Mouse (Mus musculus) cerebellum, adult 8-10 months (tissue): ENCODE measurements around the gene Ksr2.
"Not testable (repeated sequence)": the region's sequence is repeated elsewhere in the genome, so short reads cannot be mapped to it uniquely, and the experiment has no call there.

Source experiments
- DNase-seq: peaks from one replicate; pipeline ENCODE4 v3.0.0; 2022

Ksr2 gene

DNA sequence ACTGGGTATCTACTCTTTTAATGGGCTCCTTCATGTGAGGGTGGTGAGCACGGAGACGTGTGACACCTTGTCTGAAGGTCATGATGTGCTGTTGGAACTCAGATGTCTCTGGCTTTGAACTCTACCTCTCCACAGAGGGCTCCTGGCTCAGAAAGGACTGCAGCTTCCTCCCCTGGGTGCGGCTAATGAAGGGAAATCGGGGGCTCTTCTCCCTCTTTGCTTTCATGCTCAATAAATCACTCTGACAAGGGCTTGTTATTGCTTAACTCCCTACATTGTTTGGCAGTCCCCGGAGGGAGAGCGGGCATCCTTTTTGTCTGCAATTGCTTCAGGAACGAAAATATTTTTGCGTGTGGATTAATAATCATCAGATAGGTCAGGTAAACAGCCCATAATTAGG, 127.9 kb downstream of the Ksr2 start:
- no peak for DNase-seq

DNA sequence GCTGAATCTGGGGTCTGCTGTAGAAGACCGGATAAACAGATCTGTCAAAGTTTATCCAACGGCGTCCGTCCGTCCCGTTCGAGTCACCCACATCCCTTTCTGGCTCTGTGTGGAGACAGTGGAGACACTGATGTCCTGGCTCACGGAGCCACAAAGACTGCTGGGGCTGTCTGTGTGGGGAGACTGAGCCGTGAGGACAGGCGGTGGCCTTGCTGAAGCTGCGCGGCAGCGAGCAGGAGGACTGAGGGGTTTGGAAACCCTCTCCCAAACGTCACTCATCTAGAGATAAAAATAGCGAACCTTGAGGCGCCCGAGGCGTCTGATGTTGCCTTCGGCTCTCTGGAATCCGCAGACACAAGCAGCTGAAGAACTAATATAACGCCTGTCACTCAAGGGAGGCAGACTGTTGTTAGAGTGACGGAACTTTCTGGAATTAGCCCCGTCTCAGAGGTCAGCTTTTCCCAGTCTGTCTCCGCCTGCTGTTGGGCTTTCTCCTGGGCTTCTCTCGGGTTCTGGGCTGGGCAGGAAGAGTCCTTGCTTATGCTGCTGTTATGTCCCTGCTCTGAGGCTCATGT, 133.0 kb downstream of the Ksr2 start:
- no peak for DNase-seq

DNA sequence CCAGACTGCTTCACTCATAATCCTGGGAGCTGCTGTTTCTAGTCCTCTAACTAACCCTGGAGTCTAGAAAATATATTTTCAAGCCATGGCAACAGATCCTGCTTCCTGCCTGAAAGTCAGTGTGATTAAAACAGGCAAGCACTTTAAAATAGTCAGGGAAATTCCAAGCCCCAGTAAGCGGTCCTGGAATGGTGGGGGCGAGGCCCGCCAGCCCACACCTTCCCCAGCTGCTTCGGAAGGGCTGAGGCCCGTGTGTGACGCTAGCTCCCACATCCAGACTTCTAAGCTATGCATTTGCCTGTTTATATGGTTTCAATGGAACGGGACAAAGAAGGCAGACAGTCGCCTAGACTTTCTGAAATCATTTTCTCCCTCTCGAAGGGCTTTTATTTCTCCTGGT, 137.2 kb downstream of the Ksr2 start:
- DNase-seq = no peak

DNA sequence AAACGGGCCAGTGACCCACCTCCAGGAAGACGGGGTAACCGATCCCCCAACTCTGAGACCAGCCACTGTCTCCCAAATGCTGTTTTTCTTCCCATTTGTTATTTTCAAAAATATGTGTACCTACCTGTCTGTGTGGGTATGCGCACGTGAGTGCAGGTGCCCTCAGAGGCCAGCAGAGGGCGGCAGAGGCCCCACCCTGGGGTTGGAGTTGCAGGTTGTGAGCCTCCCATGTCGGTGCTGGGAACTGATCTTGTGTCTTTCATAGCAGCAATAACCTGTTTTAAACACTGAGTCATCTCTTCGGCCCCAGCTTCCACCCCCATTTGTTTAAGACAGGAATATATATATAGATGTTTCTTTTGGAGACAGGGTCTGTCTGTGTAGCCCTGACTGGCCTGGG, 138.3 kb downstream of the Ksr2 start:
- DNase-seq = no peak

DNA sequence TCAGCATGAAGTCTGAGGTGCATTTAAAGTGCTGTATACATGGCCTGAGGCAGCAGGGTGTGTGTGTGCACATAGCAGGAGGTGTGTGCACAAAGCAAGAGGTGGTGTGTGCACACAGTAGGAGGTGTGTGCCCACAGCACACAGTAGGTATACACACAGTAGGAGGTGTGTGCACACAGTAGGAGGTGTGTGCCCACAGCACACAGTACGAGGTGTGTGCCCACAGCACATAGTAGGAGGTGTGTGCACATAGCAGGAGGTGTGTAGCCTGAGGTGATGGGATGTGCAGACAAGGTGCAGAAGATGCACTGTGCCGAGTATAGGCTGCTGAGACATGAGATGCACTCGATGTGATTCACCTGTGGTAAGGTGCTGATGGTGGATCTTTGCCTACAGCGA, 140.7 kb downstream of the Ksr2 start:
- no peak for DNase-seq

DNA sequence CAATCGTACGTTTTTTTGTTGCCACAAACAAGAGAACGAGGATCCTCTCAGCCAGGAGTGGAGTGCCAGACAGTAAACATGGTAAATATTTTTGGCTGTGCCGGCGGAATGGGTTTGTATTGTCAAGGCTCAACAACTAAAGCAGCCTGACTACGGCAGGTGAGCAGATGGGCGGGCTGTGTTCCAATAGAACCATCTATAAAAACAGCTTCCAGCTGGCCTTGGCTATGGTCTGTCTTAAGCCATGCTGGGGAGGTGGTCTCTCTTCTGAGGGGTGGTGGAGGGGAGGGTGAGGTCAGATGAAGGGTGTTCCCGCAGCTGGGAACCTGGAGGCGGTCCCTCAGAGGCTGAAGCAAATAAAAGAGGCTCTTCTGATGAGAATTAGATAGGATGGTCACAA, 142.8 kb downstream of the Ksr2 start:
- peak; percentile 79 for DNase-seq

DNA sequence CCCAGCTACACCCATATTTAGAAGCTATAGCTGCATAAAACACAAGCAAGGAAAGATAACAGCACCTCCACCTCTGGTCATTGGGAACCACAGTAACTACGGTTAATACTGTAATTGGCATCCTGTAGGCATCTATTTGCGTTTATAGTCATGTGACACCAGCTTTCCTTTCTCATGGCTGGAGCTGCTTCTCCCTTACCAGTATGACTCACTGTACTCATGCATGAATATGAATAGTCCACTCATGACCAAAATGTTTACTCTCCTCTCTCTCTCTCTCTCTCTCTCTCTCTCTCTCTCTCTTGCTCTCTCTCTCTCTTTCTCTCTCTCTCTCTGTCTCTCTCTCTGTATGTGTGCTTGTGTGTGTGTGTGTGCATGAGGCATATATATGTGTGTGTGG, 147.3 kb downstream of the Ksr2 start:
- no peak for DNase-seq

DNA sequence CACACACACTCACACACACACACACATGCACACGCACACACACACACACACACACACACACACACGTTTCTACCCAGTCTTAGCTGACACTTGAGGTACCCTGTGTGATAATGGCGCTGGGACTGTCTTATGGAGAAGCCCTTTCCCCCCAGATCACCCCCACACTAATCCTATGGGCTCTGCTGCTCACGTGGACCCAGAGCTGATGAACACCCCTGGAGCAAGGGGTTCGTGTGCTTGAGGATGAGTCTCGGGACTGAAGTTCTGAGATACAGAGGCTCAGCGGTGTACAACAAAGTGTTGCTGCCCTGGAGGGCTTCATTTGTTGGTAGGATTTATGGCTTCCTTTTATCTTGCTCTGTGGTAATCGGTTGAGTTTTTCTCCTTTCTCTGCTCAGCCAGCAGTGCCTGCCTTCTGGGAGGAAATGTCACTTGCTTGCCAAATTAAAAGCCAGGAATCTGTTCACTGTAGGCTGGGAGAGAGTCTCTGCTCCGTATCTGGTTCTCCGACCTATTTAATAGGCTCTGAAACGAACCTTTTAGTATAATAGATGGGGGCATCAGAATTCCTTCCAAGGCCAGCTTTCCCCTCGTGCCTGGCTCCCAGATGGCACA, 152.4 kb downstream of the Ksr2 start:
- DNase-seq = no peak

DNA sequence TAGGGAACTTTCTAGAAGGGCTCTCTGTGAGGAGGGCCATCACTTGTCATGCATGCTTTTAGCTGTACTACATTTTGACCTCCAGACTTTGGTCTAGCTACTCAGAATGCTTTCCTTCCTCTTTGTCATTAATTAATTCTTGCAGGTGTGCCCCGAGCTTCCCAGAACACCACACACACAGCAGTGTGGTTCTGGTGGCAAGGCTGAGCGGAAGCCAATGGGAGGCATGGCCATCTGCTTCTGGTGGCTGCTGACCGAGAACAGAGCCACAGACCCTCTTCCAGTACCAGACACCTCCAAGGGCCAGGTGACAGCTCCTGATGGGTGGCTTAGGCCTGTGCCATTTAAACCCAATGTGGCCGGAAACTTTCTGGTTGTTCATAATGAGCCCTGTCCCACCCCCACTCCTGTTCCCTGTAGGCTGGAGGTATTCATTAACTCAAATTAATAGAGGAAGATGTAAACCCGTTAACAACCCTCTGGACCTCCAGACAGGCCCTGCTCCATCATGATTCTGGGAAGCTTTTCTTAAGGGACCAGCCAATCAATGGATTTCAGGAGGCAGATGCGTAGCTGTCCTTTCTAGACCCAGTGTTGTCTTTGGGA, 155.5 kb downstream of the Ksr2 start:
- DNase-seq = peak; percentile 79

DNA sequence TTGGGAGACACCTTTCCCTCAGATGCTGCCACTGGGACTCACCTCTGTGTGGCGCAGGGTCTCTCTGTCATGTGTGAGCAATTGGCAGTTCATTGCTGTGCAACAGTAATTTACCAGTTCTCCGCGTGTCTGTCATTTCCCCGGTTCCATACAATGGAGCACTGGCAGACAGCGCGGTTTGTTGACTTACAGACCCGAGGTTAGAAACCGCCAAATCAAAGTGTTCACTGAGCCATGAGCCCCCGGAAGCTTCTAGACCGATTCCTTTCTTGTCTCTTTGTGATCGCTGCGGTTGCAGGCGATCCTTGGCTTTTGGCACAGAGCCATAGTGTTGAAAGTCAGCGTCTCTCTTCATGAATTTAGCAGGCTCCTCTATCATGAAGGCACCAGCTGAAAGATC, 158.6 kb downstream of the Ksr2 start:
- no peak for DNase-seq

DNA sequence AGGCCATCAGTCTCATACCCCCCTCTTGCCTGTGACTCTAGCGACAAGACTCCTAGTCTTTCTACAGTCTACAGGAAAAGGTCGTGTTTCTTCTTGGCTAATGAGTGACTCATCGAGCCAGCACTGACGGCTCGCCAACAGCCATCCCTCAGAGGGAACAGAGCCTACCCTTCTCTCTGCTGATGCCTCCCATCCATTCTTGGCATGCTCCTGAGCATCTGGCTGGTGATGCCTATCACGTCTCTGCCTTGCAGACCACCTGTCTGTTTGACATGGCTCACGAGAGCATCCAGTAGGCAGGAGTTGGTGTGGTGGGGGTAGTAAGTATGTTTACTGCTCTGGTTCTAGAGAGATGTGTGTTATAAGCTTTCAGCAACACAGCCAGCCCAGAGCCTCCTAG, 161.1 kb downstream of the Ksr2 start:
- DNase-seq = no peak

DNA sequence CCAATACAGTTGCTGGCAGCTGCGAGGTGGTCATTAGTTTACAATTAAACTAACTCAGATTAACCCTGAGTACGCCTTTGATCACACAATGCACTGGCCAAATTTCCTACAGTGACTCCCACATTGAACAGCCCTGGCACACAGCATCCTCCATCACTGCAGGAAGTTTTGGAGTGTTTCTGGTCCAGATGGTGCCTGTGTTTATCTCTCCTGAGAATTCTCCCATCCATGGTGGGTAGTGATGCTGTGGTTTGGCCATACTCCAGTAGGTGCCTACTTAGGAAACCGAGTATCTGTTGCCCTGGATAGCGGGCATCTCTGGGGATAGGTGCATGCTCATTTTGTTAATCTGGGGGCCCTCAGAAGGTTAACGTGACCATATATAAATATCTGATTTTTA, 163.8 kb downstream of the Ksr2 start:
- no peak for DNase-seq

DNA sequence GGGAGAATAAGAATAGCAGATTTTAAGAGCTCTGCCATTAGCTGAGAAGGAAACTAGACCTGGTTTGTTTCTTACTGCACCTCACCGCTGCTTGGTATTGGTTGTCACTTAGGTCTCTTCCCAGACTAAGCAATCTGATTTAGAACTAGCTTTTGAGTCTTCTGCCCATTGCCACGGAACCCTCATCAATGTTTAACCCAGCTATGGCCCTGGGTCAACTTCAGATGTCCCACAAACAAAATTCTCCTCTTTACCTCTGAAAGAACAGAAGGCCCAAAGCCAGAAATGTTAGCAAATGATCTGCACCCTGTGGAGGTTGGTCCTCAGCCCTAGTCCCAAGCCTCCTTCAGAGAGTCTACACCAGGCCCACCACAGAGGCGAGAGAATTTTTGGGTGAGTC, 167.9 kb downstream of the Ksr2 start:
- no peak for DNase-seq

DNA sequence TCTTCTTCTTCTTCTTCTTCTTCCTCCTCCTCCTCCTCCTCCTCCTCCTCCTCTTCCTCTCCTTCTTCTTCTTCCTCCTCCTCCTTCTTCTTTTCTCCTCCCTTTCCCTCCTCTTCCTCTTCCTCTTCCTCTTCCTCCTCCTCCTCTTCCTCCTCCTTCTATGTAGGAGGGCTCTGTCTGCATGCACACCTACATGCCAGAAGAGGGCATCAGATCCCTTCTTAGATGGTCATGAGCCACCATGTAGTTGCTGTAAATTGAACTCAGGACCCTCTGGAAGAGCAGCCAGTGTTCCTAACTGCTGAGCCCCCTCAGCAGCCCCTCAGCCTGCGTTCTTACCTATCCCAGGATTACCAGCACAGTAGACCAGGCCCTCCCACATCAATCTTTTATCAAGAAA, 170.6 kb downstream of the Ksr2 start:
- no peak for DNase-seq

DNA sequence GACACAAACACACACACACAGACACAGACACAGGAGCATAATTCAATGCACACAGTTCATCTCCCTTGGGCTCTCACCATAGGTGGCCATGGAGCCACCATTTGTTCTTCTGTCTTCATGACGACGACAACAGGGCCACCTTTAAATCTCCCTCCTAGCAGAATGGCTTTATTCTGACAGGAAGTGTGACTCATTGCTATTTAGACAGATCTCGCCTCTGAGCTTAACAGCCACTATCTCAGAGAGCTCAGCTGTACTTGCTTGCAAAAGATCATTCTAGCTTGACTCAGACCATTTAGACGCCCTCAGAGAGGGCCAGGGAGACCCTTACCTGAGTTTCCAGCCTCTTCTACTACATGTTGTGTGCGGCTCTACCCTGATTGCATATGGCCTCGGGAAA, 175.5 kb downstream of the Ksr2 start:
- DNase-seq = no peak

DNA sequence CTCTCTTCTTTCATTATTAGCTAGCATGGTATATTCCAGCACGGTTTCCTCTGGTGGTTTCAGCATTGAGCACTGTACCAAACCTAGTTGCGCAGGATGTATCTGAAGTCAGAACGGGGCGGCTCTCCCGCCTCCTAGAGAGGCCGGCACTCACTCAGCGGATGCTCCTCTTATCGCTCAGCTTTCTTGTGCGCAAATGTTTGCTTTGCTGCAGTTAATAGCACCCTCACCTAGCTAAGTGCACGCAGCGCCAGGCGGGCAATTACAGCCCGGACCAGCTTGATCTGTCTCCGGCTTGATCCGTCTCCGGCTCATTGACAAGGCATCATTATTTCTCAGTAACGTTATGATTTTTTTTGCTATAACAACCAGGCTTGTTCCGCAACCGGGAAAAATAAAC, 179.5 kb downstream of the Ksr2 start:
- DNase-seq = no peak

DNA sequence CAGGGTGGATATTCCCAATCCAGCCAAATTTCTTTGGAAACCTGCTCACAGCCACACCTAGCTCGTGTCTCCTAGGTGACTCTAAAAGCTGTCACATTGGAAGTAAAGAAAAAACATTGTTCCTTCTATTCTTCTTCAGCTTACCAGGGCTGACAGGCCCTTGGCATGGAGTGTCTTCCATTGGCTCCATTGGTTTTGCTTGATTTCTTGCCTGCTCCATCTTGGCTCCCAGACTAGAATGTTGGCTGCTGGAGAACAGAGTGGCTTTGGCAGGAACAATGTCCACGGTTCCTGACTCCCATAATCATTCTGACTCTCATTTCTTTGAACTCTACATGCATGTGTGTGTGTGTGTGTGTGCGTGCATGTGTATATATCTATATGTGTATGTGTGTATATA, 183.0 kb downstream of the Ksr2 start:
- no peak for DNase-seq

DNA sequence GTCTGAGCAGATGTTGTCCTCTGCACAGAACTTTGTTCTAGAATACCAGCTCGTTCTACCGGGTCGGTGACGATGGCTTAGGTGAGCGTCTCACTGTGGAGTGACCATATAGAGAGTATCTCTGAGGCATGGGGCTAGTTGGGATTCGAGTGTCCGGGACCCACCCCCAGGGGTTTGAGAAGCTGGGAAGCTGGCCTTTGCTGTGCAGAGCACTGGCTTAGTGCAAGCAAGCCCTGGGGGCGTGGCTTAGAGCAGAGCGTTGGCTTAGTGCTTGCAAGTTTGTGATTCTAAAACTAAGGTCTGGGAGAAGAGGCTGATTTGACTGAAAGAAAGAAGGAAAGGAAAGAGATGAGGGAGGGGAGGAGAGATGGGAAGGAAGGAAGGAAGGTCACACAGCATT, 188.2 kb downstream of the Ksr2 start:
- DNase-seq = no peak

DNA sequence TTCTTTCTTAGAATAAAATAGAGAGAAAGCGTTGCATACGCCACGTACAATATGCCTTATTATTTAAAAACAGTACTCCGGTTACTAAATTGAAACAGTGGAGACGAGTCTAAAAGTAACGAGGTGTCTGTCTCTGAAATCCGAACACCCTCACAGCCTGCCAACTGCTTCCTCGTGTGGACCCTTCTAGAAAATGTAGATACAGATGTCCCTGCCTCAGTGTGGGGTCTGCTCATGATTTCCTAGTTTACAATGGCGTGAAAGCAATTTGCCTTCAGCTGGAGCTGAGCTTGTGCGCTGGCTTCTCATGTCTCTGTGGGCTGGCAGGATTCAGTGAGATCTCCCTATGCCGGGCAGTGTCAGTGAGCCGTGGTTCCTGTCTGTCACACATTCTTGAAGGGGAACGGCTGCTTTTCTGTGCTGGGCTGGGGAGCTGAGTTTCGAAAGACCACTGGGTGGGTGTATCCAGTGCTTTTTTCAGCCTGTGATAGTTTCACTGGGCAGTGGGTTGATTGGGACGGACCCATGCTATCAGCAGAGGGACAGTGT, 194.0 kb downstream of the Ksr2 start:
- no peak for DNase-seq

DNA sequence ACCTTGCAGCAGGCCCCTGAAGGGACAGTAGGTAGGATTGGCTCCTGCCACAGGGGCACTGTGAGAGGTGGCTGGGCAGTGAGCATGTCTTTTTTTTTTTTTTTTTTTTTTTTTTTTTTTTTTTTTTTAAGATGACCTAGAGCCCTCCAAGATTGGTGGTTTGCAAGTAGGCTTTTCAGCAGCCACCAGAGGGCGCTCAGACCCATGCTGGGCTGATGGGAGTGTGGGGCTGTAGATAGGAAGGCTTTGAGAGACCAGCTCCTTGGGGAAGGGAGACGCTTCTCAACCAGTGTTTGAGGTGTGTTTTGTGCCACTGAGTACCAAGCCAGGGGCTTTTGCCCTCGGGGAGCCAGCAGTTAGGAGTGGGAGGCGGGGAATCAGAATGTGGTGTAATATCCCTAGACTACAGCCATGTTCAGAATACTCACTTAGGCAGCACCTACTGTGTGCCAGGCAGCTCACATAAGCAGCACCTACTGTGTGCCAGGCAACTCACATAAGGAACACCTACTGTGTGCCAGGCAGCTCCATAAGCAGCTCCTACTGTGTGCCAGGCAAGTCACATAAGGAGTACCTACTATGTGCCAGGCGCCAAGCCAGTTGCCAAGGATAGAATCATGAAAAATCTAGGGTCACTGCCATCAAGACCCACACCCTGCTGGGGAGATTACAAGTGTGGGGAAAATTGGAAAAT, 200.7 kb downstream of the Ksr2 start:
- peak; percentile 50 for DNase-seq

DNA sequence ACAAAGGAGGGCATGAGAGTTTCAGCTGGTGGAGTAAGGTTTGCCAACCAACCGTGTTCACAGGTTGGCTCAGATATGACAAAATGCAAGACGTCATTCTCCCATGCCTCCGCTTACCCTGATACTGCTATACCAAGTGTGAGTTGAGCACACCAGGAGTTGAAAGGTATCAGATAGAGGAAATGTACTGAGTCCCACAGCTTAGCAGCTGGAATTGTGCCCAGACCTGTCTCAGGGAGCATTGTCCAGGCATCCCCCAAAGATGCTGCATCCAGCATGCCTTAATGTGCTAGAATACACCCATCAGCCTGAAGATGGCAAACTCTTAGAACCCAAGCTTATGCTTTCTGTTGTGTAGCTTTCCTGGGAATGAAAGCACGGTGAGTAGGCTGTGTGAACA, 206.5 kb downstream of the Ksr2 start:
- no peak for DNase-seq

DNA sequence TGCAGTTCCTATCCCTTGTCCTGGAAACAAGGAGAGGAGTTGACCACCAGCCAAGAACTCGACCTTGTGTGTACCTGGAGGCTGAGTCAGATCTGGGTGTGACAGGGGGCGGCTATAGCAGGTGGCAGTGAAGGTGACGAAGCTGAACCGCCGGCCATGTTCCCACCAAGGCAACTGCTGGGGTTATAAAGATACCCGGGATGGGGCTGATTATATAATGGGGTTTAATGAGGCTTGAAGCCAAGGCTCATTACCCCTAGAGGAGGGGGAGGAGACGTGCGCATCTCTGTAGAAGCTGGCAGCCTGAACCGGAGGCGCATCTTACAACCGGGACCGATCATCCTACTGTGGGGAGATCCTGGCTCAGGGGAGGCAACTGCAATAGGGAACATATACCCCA, 208.4 kb downstream of the Ksr2 start:
- peak; percentile 25 for DNase-seq

DNA sequence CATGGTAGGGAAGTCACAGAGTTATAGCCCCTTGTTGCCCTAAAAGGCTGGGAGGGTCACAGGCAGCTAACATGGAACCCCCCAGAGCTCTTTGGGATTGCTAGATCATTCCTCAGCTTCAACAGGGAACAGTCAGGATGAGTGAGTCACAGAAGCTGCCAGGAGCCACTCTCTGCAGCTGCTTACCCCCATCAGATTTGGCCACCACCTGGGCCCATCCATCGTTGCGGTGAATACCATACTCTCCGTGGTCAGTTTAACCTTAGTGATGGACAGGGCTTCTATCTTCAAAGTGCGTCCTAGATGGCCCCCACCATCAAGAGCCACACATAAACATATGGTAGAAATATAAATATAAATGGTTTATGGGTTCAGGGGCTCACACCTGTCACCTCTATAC, 209.4 kb downstream of the Ksr2 start:
- DNase-seq = not testable (repeated sequence)

DNA sequence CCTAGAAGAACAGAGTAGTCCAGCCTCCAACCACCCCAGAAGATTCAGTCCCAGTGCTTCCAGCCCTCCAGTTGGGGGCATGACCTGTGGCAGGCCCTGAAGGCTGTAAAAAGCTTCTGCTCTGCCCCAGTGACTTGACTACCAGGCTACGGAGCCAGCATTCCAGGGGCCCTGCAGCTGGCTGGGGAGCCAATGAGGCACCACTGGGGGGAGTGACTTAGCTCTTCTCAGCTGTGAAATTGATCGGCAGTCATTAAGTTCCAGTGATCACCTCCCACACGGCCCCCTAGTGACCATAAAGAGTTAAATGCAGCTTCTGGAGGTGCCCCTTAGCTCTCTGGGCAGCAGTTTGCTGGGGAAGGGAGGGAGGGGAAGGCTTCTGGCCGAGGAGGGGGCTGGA, 213.1 kb downstream of the Ksr2 start:
- no peak for DNase-seq
